Mouse (Mus musculus) liver, postnatal 0 days (tissue): Measurements from ENCODE around the gene Bace2. TPM values are rescaled to one million over a fixed set of nuclear protein-coding genes. Genes with fewer than 3 reads are reported as not detected.

ENCODE experiments used
- ATAC-seq: fragments of 200-750 bp; cut with Nextera tagmentation; 2 replicates; pipeline ENCODE4 v1.8.0; 2017; ENCODE audit warnings: mild to moderate bottlenecking, moderate library complexity
- DNase-seq: peaks from one replicate; pipeline ENCODE4 v3.0.0-alpha.2; 2016
- H3K27ac ChIP-seq: fragments of 300-500 bp; sonication (generic); 2 replicates; pipeline ENCODE4 v1.5.1; 2014; ENCODE audit warnings: antibody characterized with exemption, moderate library complexity, mild to moderate bottlenecking, low read depth
- H3K27me3 ChIP-seq: fragments of 300-500 bp; sonication (generic); 2 replicates; pipeline ENCODE4 v1.6.1; 2014; ENCODE audit warnings: low read length, control low read depth, mixed read lengths; ENCODE audit not compliant: insufficient read depth
- H3K36me3 ChIP-seq: fragments of 300-500 bp; sonication (generic); replicated peaks from 2 replicates; pipeline ENCODE4 v1.6.1; 2014; ENCODE audit warnings: mild to moderate bottlenecking, control low read depth, low read length, moderate library complexity, mixed read lengths; ENCODE audit not compliant: insufficient read depth
- H3K4me1 ChIP-seq: fragments of 300-500 bp; sonication (generic); 2 replicates; pipeline ENCODE4 v1.6.1; 2014; ENCODE audit warnings: antibody characterized with exemption, mild to moderate bottlenecking, control low read depth; ENCODE audit not compliant: insufficient read depth
- H3K4me2 ChIP-seq: fragments of 300-500 bp; sonication (generic); 2 replicates; pipeline ENCODE4 v1.6.1; 2014; ENCODE audit warnings: low read depth, mild to moderate bottlenecking, low read length, moderate library complexity, mixed read lengths
- H3K4me3 ChIP-seq: fragments of 300-500 bp; sonication (generic); 2 replicates; pipeline ENCODE4 v1.5.1; 2014; ENCODE audit warnings: low read depth, low read length
- H3K9ac ChIP-seq: fragments of 300-500 bp; sonication (generic); replicated peaks from 2 replicates; pipeline ENCODE4 v1.6.1; 2014; ENCODE audit warnings: mild to moderate bottlenecking, moderate library complexity
- H3K9me3 ChIP-seq: fragments of 300-500 bp; sonication (generic); 2 replicates; pipeline ENCODE4 v1.6.1; 2016; ENCODE audit warnings: mild to moderate bottlenecking, control low read depth, low read length, mixed read lengths
- CTCF ChIP-seq: sonication (generic); IDR thresholded peaks from 2 replicates; pipeline ENCODE4 v1.5.1; 2016; ENCODE audit warnings: antibody characterized with exemption, low read depth
- EP300 ChIP-seq: IDR thresholded peaks from 2 replicates; pipeline ENCODE4 v1.6.1; 2016; ENCODE audit warnings: antibody characterized with exemption, low read depth, mild to moderate bottlenecking
- WGBS: fragments of 180-500 bp; shearing (Covaris S2); extraction: QIAGEN DNeasy Blood & Tissue Kit; methylation state at CpG from one replicate; pipeline ENCODE4 v1.1.7; 2014; ENCODE audit not compliant: insufficient replicate concordance; 5-methylcytosine and 5-hydroxymethylcytosine counted together
- polyA plus RNA-seq: library from polyadenylated mRNA; unstranded; fragments of >200 nt; fragmentation: Nextera tagmentation; extraction: Ambion mirVana; gene quantifications from 2 replicates; pipeline ENCODE4 v1.2.1, GENCODE M21; 2015

Bace2 gene
- polyA plus RNA-seq, 1 experiment from 2014 or later = 9.9 TPM

DNA sequence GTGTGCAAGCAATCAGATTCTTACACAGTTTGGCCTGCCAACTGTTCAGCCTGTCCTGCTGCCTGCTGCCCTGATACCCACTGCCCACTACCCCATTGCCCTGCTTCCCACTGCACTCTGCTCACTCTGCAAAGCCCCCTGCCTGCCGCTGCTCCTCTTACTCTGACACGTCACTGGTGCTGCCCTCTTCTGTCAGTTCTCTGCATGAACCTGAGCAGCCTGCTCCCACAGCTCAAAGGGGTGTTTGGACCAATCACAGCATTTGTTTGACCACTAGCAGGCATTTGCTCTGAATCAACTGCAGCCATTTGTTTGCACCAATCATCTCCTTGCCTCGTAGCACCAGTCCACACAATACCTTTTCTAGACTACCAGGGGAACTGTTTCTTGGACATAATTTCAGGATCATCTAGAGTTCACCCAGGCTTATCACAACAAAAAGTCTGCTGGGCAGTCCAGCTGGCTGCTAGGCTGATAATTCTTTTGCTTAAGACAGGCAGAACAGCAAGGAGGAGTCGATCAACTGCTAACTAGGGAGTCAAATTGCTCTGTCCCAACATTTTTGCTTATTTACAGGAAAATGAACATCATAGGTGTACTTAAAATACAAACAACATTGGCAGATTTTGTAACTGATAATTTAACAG lies 61.5 kb downstream of the Bace2 start:
- peak; percentile 78 for ATAC-seq
- no peak overlapping the region for H3K27ac ChIP-seq
- no peak overlapping the region for H3K4me3 ChIP-seq
- TF ChIP-seq CTCF = peak; percentile 76
- TF ChIP-seq EP300 = no peak
- no peaks in the 10 kb centered on the region for H3K9me3 ChIP-seq
- H3K36me3 ChIP-seq = no peaks in the 10 kb centered on the region
- H3K27me3 ChIP-seq = no peaks in the 10 kb centered on the region
- no peaks in the 10 kb centered on the region for H3K4me1 ChIP-seq
- WGBS = 8% methylated on average over 4 of the region's 4 CpGs
- no peak overlapping the region for H3K9ac ChIP-seq
- H3K4me2 ChIP-seq = no peak overlapping the region
- peak; percentile 58 for DNase-seq

DNA sequence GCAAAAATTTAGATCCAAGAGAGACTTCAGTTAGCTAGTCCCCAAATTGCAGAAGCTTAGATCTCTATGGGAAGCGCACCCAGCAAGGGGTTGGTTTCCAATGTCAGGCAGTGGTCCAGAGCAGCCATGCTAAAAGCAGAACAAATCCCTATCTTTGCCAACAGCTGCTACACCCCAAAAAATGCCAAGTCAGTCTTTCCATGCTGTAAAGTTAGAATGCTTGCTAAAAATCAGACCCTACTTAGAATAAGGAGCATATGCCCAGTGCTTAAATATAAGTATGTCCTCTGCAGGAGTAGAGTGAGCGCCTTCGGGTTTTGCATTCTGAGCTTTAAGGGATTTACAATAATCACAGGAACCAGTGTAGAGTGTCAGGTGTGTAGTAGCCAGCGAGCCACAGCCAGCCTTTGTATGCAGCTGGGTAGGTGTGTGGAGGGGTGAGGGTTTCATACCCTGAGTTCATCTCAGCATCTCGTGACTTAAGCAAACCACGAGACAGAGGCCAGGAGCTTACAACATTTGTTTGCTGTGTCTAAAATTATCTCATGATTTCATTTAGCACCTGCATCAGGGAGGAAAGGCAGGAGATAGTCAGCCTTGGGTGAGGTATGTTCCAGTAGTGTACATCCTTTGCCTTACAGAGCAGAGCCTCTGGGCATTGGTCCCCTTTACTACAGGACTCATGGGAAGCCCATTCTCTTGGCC lies 62.4 kb downstream of the Bace2 start:
- DNase-seq (no peak), ATAC-seq (no peak)
- no peaks in the 10 kb centered on the region for H3K9me3 ChIP-seq
- H3K36me3 ChIP-seq = no peaks in the 10 kb centered on the region
- WGBS = 65% methylated on average over 6 of the region's 6 CpGs
- no peak overlapping the region for H3K27ac ChIP-seq
- no peak for TF ChIP-seq CTCF
- no peak for TF ChIP-seq EP300
- H3K9ac ChIP-seq = no peak overlapping the region
- no peaks in the 10 kb centered on the region for H3K27me3 ChIP-seq
- no peaks in the 10 kb centered on the region for H3K4me1 ChIP-seq
- H3K4me3 ChIP-seq = no peak overlapping the region
- H3K4me2 ChIP-seq = no peak overlapping the region

DNA sequence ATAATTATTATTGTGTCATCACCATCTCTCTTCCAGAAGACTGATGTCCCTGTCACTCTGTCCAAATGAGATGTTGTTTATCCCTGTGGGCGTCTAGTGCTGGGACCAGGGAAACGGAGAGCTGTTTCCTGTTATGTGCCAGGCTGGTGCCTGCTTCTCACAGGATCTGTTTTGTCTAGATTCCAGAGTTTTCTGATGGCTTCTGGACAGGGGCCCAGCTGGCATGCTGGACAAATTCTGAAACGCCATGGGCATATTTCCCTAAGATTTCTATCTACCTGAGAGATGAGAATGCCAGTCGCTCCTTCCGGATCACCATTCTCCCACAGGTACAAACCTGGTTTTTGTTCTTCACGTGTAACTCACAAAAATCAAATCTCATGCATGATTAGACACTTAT lies 65.1 kb downstream of the Bace2 start:
- no peaks in the 10 kb centered on the region for H3K4me1 ChIP-seq
- H3K4me2 ChIP-seq = no peak overlapping the region
- WGBS = 69% methylated on average over 6 of the region's 6 CpGs
- H3K9ac ChIP-seq = no peak overlapping the region
- H3K9me3 ChIP-seq = no peaks in the 10 kb centered on the region
- no peaks in the 10 kb centered on the region for H3K27me3 ChIP-seq
- no peak overlapping the region for H3K4me3 ChIP-seq
- ATAC-seq = no peak
- no peak for DNase-seq
- H3K36me3 ChIP-seq = no peaks in the 10 kb centered on the region
- no peak for TF ChIP-seq CTCF
- TF ChIP-seq EP300 = no peak
- H3K27ac ChIP-seq = no peak overlapping the region

DNA sequence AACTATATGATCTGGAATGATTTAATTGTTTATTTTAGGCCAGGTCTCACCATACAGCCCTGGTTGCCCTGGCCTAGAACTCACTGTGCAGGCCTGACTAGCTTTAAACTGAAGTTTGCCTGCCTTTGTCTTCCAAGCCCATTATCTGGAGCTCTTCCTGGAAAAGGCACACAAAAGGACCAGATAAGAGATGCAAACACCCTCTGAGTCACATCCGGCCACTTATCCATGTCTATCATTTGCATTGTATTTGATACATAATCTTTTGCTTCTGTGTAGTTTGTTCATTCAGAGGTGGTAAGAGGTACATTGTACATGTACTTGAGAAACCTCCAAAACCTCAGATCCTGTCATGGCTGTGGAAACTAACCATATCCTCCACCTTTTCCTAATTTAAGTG lies 67.1 kb downstream of the Bace2 start:
- H3K36me3 ChIP-seq = no peaks in the 10 kb centered on the region
- no peaks in the 10 kb centered on the region for H3K27me3 ChIP-seq
- H3K9ac ChIP-seq = no peak overlapping the region
- no peak for DNase-seq
- no peak overlapping the region for H3K4me2 ChIP-seq
- H3K9me3 ChIP-seq = no peaks in the 10 kb centered on the region
- ATAC-seq = no peak
- H3K4me1 ChIP-seq = no peaks in the 10 kb centered on the region
- 35% methylated on average over 1 of the region's 1 CpGs for WGBS
- no peak overlapping the region for H3K27ac ChIP-seq
- no peak for TF ChIP-seq EP300
- no peak for TF ChIP-seq CTCF
- no peak overlapping the region for H3K4me3 ChIP-seq

DNA sequence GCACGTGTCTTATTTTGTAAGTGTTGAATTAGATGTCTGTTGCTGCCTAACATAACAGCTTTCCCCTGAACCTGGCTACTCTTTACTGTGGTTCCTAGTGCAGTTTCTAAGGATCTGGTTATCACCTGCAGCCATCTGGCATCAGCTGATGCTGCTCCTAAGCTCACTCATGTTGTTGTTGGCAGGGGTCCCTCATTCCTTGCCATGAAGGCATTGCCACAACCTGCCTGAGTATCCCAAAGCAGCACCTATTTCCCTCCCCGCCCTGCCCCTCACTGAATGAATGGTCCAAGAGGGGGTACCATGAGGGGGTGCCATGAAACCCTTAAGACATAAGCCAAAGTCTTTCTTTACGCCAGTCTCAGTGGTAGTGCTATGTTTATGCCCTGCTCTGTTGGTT lies 71.5 kb downstream of the Bace2 start:
- H3K9me3 ChIP-seq = no peaks in the 10 kb centered on the region

DNA sequence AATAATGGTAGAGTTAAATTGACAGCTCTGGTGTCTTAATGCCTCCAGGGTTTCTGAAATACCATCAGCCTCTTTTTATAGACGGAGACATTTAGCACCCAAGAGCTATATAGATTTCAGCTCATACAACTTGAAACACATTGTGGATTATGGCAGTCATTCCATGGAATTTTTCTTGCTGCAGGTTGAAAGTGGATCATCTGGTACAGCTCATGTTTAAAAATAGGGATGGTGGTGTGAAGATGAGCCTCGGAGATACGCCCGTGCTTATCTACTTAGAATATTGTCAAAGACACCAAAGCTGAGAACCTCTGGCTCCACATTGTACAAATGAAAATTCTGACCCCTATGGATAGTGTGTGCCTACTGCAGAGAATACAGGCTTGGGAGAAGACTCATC lies 73.5 kb downstream of the Bace2 start:
- TF ChIP-seq EP300 (no peak), CTCF (no peak)
- DNase-seq = no peak
- Histone ChIP-seq H3K4me1 (no peaks in the 10 kb centered on the region), H3K9me3 (no peaks in the 10 kb centered on the region), H3K36me3 (no peaks in the 10 kb centered on the region), H3K27me3 (no peaks in the 10 kb centered on the region), H3K4me3 (no peak overlapping the region), H3K9ac (no peak overlapping the region), H3K27ac (no peak overlapping the region), H3K4me2 (no peak overlapping the region)
- 87% methylated on average over 4 of the region's 4 CpGs for WGBS
- ATAC-seq = no peak

More for the DNA sequence above, 71.5 kb downstream of the Bace2 start:
- no peaks in the 10 kb centered on the region for H3K27me3 ChIP-seq
- TF ChIP-seq CTCF (no peak), EP300 (no peak)
- H3K4me3 ChIP-seq = no peak overlapping the region
- no peak overlapping the region for H3K4me2 ChIP-seq
- 72% methylated on average over 3 of the region's 3 CpGs for WGBS
- H3K36me3 ChIP-seq = no peaks in the 10 kb centered on the region
- no peaks in the 10 kb centered on the region for H3K4me1 ChIP-seq
- no peak overlapping the region for H3K9ac ChIP-seq
- ATAC-seq (no peak), DNase-seq (no peak)
- H3K27ac ChIP-seq = no peak overlapping the region
